Mouse (Mus musculus) telencephalon, adult 2 months (tissue): Measurements from ENCODE around the gene Pramel4.
"Not testable (repeated sequence)": the region's sequence is repeated elsewhere in the genome, so short reads cannot be mapped to it uniquely, and the experiment has no call there.

Experiments used
- DNase-seq: peaks from one replicate; pipeline ENCODE4 v3.0.0-alpha.2; 2011; ENCODE audit warnings: low read depth, low spot score

Gene Pramel4

GRCm38 (mm10) chr4:144058826-144059225 is at the start of gene Pramel4:
TSS of gene Pramel4 (plus strand) at chr4:144059126.
- DNase-seq = not testable (repeated sequence)

DNA sequence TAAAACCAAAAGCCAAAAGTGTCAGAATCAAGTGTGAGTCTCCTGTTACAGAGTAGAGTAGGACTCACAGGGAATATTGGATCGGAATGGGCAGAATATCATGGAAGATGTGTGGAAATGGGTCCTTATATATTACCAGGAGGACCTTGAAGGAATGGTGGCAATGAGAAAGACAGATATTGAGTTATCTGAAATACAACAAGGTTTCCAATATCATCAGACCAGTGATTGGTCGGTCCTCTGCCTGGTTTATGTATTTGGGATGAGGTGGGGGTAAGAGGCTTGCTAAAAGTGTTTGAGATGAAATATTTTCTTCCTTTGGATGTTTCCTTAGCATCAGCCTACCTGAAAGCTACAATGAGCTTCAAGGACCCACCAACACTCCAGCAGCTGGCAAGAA is 47.2 kb downstream of the Pramel4 start, which contains the start of gene Gm13102:
Gene Gm13102 (plus strand): TSS at position 301 of the 400 bp plus-strand sequence.
- not testable (repeated sequence) for DNase-seq
